Mouse (Mus musculus): ENCODE measurements at regions not wholly inside any gene's neighbourhood (a gene's known extent, or its start where the extent isn't known, plus 50 kb on each side); places are given as distances from the start of the nearest gene placed in this dataset.
A peak's percentile ranks its signal among the peaks of the same experiment; 100 is the strongest.

DNA sequence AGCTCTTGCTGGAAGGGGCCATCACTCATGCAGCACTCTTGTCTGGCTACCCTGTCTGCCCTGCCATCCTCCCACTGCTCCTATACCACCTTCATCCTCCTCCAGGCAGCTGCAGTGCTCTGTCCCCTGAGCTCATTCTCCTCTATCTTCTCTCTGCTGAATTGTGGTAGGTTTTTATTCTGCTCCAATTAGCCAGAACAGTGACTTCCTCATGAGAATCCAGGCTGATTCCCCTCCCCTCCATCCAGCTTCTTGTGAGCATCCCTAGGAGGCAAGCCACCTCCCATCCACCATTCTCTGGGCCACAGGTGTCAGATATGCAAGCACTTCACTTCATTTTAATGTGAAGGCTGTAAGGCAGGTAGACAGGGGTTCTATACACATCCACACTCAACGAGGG is 132.1 kb downstream of the Wscd1 start:
- WGBS, result 77% methylated on average over 1 of the region's 1 CpGs
- Histone ChIP-seq H3K9ac (no peak overlapping the region), H3K4me2 (no peak overlapping the region), H3K4me3 (no peak overlapping the region), H3K27ac (replicated peaks) (no peak overlapping the region), H3K27me3 (no peaks in the 10 kb centered on the region), H3K4me1 (replicated peaks) (no peaks in the 10 kb centered on the region), H3K36me3 (no peaks in the 10 kb centered on the region), H3K9me3 (no peaks in the 10 kb centered on the region)
- ATAC-seq (ENCODE audit: low read depth), result no peak

DNA sequence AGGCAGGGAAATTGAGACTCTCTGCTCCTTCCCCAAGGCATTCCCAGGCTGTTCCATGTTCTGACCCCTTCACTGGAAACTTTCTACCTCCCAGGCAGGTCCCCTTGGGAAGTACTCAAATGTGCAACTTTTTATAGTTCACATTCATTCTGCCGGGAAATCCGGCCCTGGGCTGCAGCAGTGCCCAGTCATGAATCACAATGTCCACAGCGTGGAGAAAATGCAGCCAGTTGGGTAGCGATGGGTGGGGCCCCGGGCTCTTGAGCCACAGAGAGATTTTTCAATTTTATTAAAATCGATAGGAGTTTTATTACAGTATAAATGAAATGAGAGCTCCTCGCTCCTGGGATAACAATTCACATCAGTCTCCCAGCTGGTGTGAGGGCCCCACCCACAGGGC is 121.6 kb downstream of the Wscd1 start:
- Histone ChIP-seq H3K27ac (replicated peaks) (no peak overlapping the region), H3K9me3 (no peaks in the 10 kb centered on the region), H3K4me1 (replicated peaks) (0 out of 2 replicates have a peak, but pooled peaks cover 10% of the 10 kb centered on the region), H3K4me3 (no peak overlapping the region), H3K36me3 (no peaks in the 10 kb centered on the region), H3K9ac (no peak overlapping the region), H3K4me2 (no peak overlapping the region), H3K27me3 (no peaks in the 10 kb centered on the region)
- ATAC-seq (ENCODE audit: low read depth), result no peak
- WGBS, result 62% methylated on average over 7 of the region's 7 CpGs

DNA sequence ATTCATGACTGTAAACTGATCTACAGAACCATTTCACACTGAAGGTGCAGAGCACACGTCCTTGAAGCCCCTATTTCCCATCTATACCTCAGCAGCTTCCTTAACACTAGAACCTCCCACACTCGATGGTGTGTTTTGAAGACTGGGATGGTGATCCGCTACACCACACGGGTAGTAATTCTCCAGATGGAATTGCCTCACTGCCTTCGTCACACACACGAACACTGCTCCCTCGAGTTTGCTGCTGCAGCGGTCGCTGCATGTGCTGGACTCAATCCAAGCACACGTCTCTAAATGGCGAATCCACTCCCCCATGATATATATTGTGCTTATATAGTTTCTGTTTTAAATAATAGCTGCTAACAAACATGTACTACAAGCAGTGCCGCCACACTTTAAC is 117.0 kb downstream of the Wscd1 start:
- no peak overlapping the region for H3K27ac ChIP-seq (replicated peaks)
- no peaks in the 10 kb centered on the region for H3K27me3 ChIP-seq
- H3K4me1 ChIP-seq (replicated peaks), result 0 out of 2 replicates have a peak, but pooled peaks cover 8% of the 10 kb centered on the region
- no peak overlapping the region for H3K4me2 ChIP-seq
- WGBS, result 65% methylated on average over 12 of the region's 12 CpGs
- H3K9me3 ChIP-seq, result no peaks in the 10 kb centered on the region
- no peak for ATAC-seq (ENCODE audit: low read depth)
- no peak overlapping the region for H3K4me3 ChIP-seq
- H3K9ac ChIP-seq, result no peak overlapping the region
- H3K36me3 ChIP-seq, result no peaks in the 10 kb centered on the region

DNA sequence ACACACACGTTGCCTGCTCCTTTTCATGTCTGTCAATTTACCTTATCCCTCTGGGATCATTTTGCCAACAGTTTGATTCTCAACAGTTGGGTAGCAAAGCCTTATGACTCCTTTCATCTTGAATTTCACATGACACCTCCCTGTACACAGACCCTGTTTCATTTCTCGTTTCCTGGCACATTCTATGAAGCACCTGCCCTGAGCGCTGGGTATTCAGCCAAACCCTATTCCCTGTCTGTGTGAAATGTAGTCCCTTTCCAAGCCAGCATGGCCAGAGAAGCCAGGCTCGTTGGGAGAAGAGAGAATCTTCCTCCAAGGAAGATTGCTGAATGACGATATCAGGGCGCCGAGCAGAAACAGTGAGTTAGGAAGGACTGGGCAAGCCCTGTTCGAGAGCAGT is 108.2 kb downstream of the Wscd1 start:
- H3K9ac ChIP-seq, result no peak overlapping the region
- no peak overlapping the region for H3K4me2 ChIP-seq
- ATAC-seq (ENCODE audit: low read depth), result no peak
- H3K4me3 ChIP-seq, result no peak overlapping the region
- H3K9me3 ChIP-seq, result no peaks in the 10 kb centered on the region
- WGBS, result 87% methylated on average over 8 of the region's 8 CpGs
- no peaks in the 10 kb centered on the region for H3K4me1 ChIP-seq (replicated peaks)
- no peaks in the 10 kb centered on the region for H3K27me3 ChIP-seq
- H3K27ac ChIP-seq (replicated peaks), result no peak overlapping the region
- no peaks in the 10 kb centered on the region for H3K36me3 ChIP-seq

DNA sequence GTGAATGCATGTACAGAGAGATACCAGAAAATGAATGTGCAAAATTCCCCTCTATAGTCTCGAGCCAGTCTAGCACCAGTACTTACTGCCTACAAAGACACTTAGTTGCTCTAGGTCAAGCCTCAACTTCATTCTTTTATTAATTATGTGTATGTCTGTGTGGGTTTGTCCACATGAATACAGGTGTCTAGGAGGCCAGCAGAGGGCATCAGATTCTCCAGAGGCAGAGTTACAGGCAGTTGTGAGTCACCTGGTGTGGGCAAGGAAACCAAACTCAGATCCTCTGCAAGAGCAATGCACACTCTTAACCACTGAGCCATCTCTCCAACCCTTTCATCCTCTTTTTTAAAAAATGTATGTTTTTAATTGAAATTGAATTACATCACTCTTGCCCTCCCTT is 105.8 kb downstream of the Wscd1 start:
- Histone ChIP-seq H3K36me3 (no peaks in the 10 kb centered on the region), H3K4me1 (replicated peaks) (no peaks in the 10 kb centered on the region), H3K4me3 (no peak overlapping the region), H3K9ac (no peak overlapping the region), H3K4me2 (no peak overlapping the region), H3K9me3 (no peaks in the 10 kb centered on the region), H3K27me3 (no peaks in the 10 kb centered on the region), H3K27ac (replicated peaks) (no peak overlapping the region)
- ATAC-seq (ENCODE audit: low read depth), result no peak
- WGBS, result 95% methylated on average over 1 of the region's 1 CpGs

DNA sequence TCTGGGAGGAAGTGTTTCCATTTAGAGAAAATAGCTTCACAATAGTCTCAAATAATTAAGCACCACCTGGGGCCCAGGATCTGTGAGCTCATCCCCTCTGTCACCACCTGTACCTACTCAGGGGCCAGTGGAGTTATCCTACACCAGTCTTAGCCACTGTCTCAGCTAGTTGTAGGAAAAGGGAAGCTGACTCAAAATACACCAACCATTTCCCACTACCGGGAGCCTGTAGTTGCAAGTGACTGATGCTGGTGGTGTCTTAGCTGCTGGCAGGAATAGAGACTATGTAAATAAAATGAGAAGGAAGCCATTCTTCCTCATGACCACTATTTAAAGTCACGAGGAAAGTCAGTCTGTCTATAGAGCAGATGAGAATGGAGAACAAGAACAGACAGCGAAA is 105.3 kb downstream of the Wscd1 start:
- no peaks in the 10 kb centered on the region for H3K9me3 ChIP-seq
- no peaks in the 10 kb centered on the region for H3K36me3 ChIP-seq
- no peaks in the 10 kb centered on the region for H3K4me1 ChIP-seq (replicated peaks)
- no peaks in the 10 kb centered on the region for H3K27me3 ChIP-seq
- no peak overlapping the region for H3K9ac ChIP-seq
- H3K27ac ChIP-seq (replicated peaks), result no peak overlapping the region
- ATAC-seq (ENCODE audit: low read depth), result no peak
- no peak overlapping the region for H3K4me3 ChIP-seq
- WGBS, result 89% methylated on average over 3 of the region's 3 CpGs
- no peak overlapping the region for H3K4me2 ChIP-seq

DNA sequence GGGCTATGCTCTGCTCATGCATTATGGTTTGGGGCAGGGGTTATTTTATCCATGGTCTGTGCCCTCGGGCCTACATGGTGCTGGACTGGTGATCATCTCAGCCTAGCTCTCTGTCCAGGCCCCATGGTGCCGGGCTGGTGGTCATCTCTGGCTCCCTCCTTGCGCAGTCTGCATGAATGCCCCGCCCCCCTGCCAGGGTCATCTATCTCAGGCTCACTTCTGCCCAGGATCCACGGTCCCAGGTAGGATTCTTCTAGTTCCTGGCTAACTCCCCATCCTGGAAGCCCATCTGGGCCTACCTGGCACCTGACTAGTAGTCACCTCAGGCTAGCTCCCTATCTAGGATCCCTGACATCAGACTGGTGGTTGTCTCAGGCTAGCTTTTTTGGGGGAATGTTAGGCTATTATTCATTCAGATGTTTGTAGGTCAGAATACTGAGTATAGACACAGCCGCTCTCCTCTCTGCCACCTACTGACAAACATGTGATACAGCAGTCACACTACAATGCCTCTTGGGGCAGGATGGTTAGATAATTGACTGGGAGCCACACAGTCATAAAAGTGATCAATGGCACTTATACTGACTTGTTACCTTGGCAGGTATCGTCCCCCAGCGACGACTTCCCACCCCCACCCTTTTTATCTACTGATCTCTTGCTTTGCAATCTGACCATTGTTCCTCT is 98.1 kb downstream of the Wscd1 start:
- Histone ChIP-seq H3K36me3 (no peaks in the 10 kb centered on the region), H3K9ac (no peak overlapping the region), H3K4me2 (no peak overlapping the region), H3K27ac (replicated peaks) (no peak overlapping the region), H3K4me1 (replicated peaks) (no peaks in the 10 kb centered on the region), H3K27me3 (no peaks in the 10 kb centered on the region), H3K4me3 (no peak overlapping the region), H3K9me3 (no peaks in the 10 kb centered on the region)
- 0 out of 2 replicates have a peak, but pooled peaks have one; percentile 27 for ATAC-seq (ENCODE audit: low read depth)
- 51% methylated on average over 9 of the region's 9 CpGs for WGBS

DNA sequence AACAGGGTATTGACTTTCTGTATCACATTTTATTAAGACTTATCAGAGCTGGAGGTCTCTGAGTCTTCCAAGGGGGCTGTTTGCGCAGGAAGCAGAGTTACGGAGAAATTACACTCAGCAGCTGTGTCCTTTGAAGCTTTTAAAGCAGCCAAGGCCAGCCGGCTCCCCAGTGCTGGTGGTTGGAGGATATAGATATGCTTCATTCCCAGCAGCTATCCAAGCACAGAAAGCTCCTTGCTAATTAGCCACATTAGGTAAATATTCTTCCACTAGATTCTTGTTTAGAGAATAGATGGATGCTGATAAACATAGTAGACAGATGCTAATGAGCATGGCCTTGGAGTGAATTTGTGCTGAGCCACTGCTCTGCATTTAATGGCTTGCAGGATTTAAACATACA is 96.8 kb downstream of the Wscd1 start:
- no peak overlapping the region for H3K27ac ChIP-seq (replicated peaks)
- H3K4me3 ChIP-seq, result no peak overlapping the region
- no peak for ATAC-seq (ENCODE audit: low read depth)
- H3K4me1 ChIP-seq (replicated peaks), result no peaks in the 10 kb centered on the region
- no peaks in the 10 kb centered on the region for H3K27me3 ChIP-seq
- WGBS, result 68% methylated on average over 3 of the region's 3 CpGs
- no peak overlapping the region for H3K9ac ChIP-seq
- no peaks in the 10 kb centered on the region for H3K9me3 ChIP-seq
- no peak overlapping the region for H3K4me2 ChIP-seq
- no peaks in the 10 kb centered on the region for H3K36me3 ChIP-seq

DNA sequence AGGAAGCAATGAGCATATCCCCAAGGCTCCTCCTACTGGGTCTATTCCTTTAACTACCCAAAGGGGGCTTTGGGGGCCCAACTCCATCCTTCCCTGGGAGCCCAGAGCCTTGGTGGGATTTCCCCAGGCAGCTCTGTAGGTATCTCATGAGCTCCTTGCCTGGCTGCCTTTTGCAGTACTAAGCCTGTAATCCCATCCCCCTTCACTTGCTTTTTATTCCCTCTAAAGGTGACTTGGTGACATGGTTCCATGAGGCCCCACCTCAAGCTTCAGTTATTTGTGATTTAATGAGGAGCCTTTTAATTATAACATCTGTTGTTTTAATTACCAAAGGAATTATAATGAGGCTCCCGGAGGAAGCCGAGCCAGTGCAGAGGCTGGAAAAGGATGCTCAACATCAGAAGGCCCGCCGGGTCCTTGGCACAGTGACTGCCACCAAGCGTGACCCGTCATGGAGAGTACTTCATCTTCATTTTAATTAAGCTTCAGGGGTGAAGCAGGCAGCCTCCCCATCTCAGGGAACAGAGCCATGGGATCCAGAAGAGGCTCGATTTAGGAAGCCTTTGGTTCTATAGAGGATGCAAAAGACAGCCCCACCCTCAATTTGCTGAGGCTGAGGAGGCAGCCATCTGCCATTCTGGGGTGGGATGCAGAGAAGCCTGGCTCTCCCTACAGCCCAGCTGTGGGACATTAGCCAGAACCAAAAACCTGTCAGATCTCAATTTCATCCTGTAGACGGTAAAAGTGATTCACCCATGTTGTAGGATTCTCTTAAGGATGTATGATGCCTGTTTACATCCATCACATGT is 91.1 kb downstream of the Wscd1 start:
- peaks cover 10% of the 10 kb centered on the region for H3K4me1 ChIP-seq (replicated peaks)
- H3K9me3 ChIP-seq, result no peaks in the 10 kb centered on the region
- no peak overlapping the region for H3K27ac ChIP-seq (replicated peaks)
- no peak overlapping the region for H3K4me2 ChIP-seq
- WGBS, result 42% methylated on average over 8 of the region's 8 CpGs
- no peak overlapping the region for H3K9ac ChIP-seq
- H3K27me3 ChIP-seq, result no peaks in the 10 kb centered on the region
- H3K4me3 ChIP-seq, result no peak overlapping the region
- peak; percentile 79 for ATAC-seq (ENCODE audit: low read depth)
- H3K36me3 ChIP-seq, result no peaks in the 10 kb centered on the region

Measured in neural tube, embryonic 13.5 days (tissue).